Mouse (Mus musculus) kidney, adult 2 months (tissue): ENCODE measurements at regions not wholly inside any gene's neighbourhood (a gene's known extent, or its start where the extent isn't known, plus 50 kb on each side); places are given as distances from the start of the nearest gene placed in this dataset.

ENCODE experiments used
- DNase-seq: peaks from one replicate; pipeline ENCODE4 v3.0.0; 2021
- H3K27ac ChIP-seq: fragments of 200-500 bp; 2 replicates; pipeline ENCODE4 v1.5.1; 2012; ENCODE audit warnings: low read depth, low read length, control low read depth, inconsistent platforms; ENCODE audit not compliant: insufficient read depth
- H3K27me3 ChIP-seq: fragments of 200-500 bp; replicated peaks from 2 replicates; pipeline ENCODE4 v1.6.1; 2012; ENCODE audit warnings: mild to moderate bottlenecking, moderate library complexity, low read length, inconsistent platforms; ENCODE audit not compliant: control insufficient read depth, insufficient read depth
- H3K36me3 ChIP-seq: fragments of 200-500 bp; 2 replicates; pipeline ENCODE4 v1.6.1; 2012; ENCODE audit warnings: mild to moderate bottlenecking, moderate library complexity, low read length, inconsistent platforms; ENCODE audit not compliant: control insufficient read depth, insufficient read depth
- H3K4me1 ChIP-seq: fragments of 200-500 bp; 2 replicates; pipeline ENCODE4 v1.6.1; 2011; ENCODE audit warnings: low read length; ENCODE audit not compliant: control insufficient read depth, insufficient read depth
- H3K4me3 ChIP-seq: fragments of 200-500 bp; 2 replicates; pipeline ENCODE4 v1.5.1; 2011; ENCODE audit warnings: mild to moderate bottlenecking, low read depth, low read length, control low read depth; ENCODE audit not compliant: insufficient read depth
- CTCF ChIP-seq: fragments of 200-500 bp; conservative IDR thresholded peaks from 2 replicates; pipeline ENCODE4 v1.5.1; 2011; ENCODE audit warnings: low read depth, mild to moderate bottlenecking, control low read depth, low read length, moderate library complexity, mixed read lengths; ENCODE audit not compliant: insufficient read depth, insufficient read length
- POLR2A ChIP-seq: fragments of 200-500 bp; IDR thresholded peaks from one replicate; pipeline ENCODE4 v1.6.1; 2011; ENCODE audit warnings: low read depth, low read length, control low read depth
- WGBS: fragments of 180-500 bp; shearing (Covaris S2); methylation state at CpG from one replicate; pipeline ENCODE4 v1.1.7; 2018; 5-methylcytosine and 5-hydroxymethylcytosine counted together

DNA sequence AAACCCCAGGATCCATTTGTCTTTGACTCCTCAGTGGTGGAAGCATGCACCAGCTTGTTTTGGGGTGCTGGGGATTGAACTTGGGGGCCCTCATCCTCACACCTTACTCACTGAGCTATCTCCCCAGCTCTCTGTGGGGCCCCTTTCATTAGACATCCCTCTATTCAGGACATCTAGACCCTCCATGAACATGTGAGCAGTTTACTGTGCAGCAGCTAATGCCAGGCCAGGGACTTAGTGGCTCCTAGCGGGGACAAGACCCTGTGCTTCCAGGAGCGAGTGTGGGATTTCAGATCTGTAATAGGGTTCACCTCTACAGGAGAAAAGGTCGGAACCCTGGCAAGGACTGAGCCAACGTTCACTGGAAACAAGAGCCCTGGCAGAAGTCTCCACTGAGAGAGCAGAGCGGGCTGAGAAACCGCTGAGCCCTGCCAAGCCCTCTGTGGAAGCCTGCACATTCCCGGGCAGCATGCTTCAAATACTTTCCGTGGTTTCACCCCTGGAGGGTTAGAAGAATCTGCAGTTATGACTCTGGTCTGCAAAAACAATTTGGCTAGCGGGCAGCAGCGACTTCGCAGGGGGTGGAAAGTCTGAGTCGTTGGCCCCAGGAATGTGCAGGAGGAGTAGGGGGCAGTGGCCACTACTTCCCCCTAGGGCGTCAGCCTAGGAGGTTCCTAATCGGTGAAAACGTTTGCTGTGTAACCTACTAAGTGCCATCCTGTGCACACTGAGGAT lies 125.6 kb downstream of the Smad6 start:
- H3K27ac ChIP-seq, result peak overlapping the region; percentile 86
- H3K36me3 ChIP-seq, result no peaks in the 10 kb centered on the region
- no peak overlapping the region for H3K4me3 ChIP-seq
- TF ChIP-seq CTCF (no peak), POLR2A (no peak)
- peak; percentile 92 for DNase-seq
- 10% methylated on average over 15 of the region's 15 CpGs for WGBS
- no peaks in the 10 kb centered on the region for H3K27me3 ChIP-seq
- peaks cover 13% of the 10 kb centered on the region for H3K4me1 ChIP-seq

DNA sequence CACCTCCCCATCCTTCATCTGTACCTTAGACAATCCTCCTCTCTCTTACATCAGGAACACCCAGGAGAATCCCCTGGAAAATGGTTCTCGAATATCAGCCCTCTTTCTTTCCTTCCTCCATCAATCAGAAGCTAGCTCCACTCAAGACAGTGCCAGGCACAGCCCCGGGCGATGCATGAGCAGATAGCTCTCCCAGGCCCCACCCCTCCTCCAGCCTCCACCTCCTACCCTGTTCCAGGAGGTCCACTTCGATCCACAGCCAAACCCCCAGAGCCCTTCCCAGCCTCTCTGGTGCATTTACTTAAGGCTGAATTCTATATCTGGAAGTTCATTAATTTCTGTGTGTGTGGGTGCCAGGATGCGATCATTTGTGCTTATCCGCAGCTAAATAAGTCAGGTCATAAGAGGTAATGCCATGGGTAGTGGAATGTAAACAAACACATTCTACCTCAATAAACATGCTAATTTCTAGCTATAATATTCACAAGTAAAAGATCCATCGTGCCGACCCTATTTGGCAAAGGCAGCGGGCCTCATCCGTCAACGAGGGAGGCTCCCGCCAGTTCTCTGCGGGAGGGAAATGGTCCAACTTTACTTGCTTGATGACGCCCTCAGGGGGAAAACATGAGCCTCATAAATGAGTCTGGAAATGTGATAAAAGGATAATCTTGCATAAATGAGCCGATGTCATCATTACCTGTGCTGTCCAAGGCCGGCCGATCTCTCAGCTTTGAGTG lies 129.5 kb downstream of the Smad6 start:
- peak; percentile 32 for DNase-seq
- Histone ChIP-seq H3K27me3 (no peaks in the 10 kb centered on the region), H3K27ac (peak overlapping the region; percentile 3; the same call in 1 of the 2 replicates), H3K4me3 (no peak overlapping the region), H3K36me3 (no peaks in the 10 kb centered on the region), H3K4me1 (peaks cover 18% of the 10 kb centered on the region)
- 50% methylated on average over 17 of the region's 17 CpGs for WGBS
- TF ChIP-seq POLR2A, result no peak
- TF ChIP-seq CTCF, result no peak

GRCm38 (mm10) chr9:63890717-63891116 lies 131.1 kb downstream of the Smad6 start:
- 42% methylated on average over 5 of the region's 5 CpGs for WGBS
- peak; percentile 73 for DNase-seq
- TF ChIP-seq CTCF (no peak), POLR2A (no peak)
- H3K4me3 ChIP-seq, result no peak overlapping the region
- no peaks in the 10 kb centered on the region for H3K36me3 ChIP-seq
- H3K27me3 ChIP-seq, result no peaks in the 10 kb centered on the region
- H3K4me1 ChIP-seq, result peaks cover 6% of the 10 kb centered on the region; the same call in 1 of the 2 replicates
- H3K27ac ChIP-seq, result peak overlapping the region; percentile 80

DNA sequence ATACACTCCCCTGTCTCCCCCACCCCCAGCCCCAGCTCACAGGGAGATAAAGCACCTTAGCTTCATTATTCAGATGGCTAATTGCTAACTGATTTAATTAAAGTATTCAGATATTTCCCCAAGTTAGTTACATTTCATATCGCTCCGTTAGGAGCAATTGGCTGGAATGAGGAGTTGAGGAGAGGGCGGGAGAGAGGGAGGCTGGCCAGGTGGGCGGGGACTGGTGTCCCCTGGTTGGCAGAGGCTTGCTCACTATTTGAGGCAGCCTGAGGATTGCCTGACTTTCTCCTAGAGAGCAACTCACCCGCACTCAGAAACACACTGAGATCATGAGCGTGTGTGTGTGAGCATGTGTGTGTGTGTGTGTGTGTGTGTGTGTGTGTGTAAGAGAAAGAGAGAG lies 131.8 kb upstream of the Smad3 start:
- no peak for TF ChIP-seq CTCF
- no peak for TF ChIP-seq POLR2A
- peaks cover 5% of the 10 kb centered on the region; the same call in 1 of the 2 replicates for H3K4me1 ChIP-seq
- peak; percentile 30 for DNase-seq
- H3K36me3 ChIP-seq, result no peaks in the 10 kb centered on the region
- no peaks in the 10 kb centered on the region for H3K27me3 ChIP-seq
- H3K4me3 ChIP-seq, result no peak overlapping the region
- 56% methylated on average over 6 of the region's 6 CpGs for WGBS
- no peak overlapping the region for H3K27ac ChIP-seq

- no peaks in the 10 kb centered on the region for H3K36me3 ChIP-seq
- no peaks in the 10 kb centered on the region for H3K4me1 ChIP-seq
- WGBS, result 92% methylated on average over 2 of the region's 2 CpGs
- no peak overlapping the region for H3K4me3 ChIP-seq
- H3K27me3 ChIP-seq, result no peaks in the 10 kb centered on the region
- no peak for TF ChIP-seq CTCF
- TF ChIP-seq POLR2A, result no peak
- no peak overlapping the region for H3K27ac ChIP-seq
- no peak for DNase-seq
Measured at GRCm38 (mm10) chr9:63884971-63885370, 127.2 kb upstream of the Smad3 start.

- H3K36me3 ChIP-seq, result no peaks in the 10 kb centered on the region
- 75% methylated on average over 6 of the region's 6 CpGs for WGBS
- peak; percentile 45 for TF ChIP-seq CTCF
- TF ChIP-seq POLR2A, result no peak
- H3K4me3 ChIP-seq, result no peak overlapping the region
- no peaks in the 10 kb centered on the region for H3K27me3 ChIP-seq
- no peak for DNase-seq
- H3K27ac ChIP-seq, result no peak overlapping the region
- H3K4me1 ChIP-seq, result no peaks in the 10 kb centered on the region
Measured at GRCm38 (mm10) chr9:63883738-63884520, 126.1 kb upstream of the Smad3 start.

DNA sequence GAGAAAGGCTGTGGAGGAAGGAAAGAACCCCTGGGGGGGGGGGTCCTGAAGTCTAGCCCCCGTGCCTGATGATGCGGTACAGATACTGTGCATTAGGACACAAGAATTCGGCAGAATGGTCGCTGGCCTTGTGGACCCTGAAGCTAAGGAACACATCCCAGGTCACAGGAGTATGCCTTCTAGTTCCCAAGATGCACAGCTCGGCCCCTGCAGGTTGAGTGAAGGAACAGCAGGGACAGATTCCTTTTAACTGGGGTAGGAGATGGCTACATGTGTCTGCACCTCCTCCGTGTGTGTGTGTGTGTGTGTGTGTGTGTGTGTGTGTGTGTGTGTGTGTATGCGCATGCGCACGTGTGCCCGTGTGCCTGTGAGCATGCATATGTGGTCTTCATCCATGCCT lies 123.9 kb upstream of the Smad3 start:
- peaks cover 5% of the 10 kb centered on the region; the same call in 1 of the 2 replicates for H3K4me1 ChIP-seq
- no peak overlapping the region for H3K27ac ChIP-seq
- H3K4me3 ChIP-seq, result no peak overlapping the region
- no peaks in the 10 kb centered on the region for H3K27me3 ChIP-seq
- H3K36me3 ChIP-seq, result no peaks in the 10 kb centered on the region
- WGBS, result 85% methylated on average over 10 of the region's 10 CpGs
- no peak for DNase-seq
- TF ChIP-seq CTCF (0 out of 2 replicates have a peak, but pooled peaks have one; percentile 5), POLR2A (no peak)
